Mouse (Mus musculus) lung, embryonic 14.5 days (tissue): ENCODE results near the gene Atp1a4. TPM values are rescaled to one million over a fixed set of nuclear protein-coding genes. Genes with fewer than 3 reads are reported as not detected.
A peak's percentile ranks its signal among the peaks of the same experiment; 100 is the strongest.

Experiments used
- ATAC-seq: fragments of 200-750 bp; cut with Nextera tagmentation; 2 replicates; pipeline ENCODE4 v1.8.0; 2017; ENCODE audit warnings: mild to moderate bottlenecking, moderate TSS enrichment, moderate library complexity; ENCODE audit not compliant: insufficient read depth
- DNase-seq: peaks from one replicate; pipeline ENCODE4 v3.0.0-alpha.2; 2015
- H3K27ac ChIP-seq: fragments of 300-500 bp; sonication (generic); 2 replicates; pipeline ENCODE4 v1.5.1; 2014; ENCODE audit warnings: low read depth, mild to moderate bottlenecking, moderate library complexity
- H3K27me3 ChIP-seq: fragments of 300-500 bp; sonication (generic); 2 replicates; pipeline ENCODE4 v1.6.1; 2014; ENCODE audit warnings: low read length, control low read depth; ENCODE audit not compliant: insufficient read depth
- H3K36me3 ChIP-seq: fragments of 300-500 bp; sonication (generic); 2 replicates; pipeline ENCODE4 v1.6.1; 2014; ENCODE audit warnings: control low read depth; ENCODE audit not compliant: insufficient read depth
- H3K4me1 ChIP-seq: fragments of 300-500 bp; sonication (generic); 2 replicates; pipeline ENCODE4 v1.6.1; 2014; ENCODE audit warnings: antibody characterized with exemption, control low read depth; ENCODE audit not compliant: insufficient read depth
- H3K4me2 ChIP-seq: fragments of 300-500 bp; sonication (generic); 2 replicates; pipeline ENCODE4 v1.6.1; 2014; ENCODE audit warnings: mild to moderate bottlenecking
- H3K4me3 ChIP-seq: fragments of 300-500 bp; sonication (generic); 2 replicates; pipeline ENCODE4 v1.5.1; 2014; ENCODE audit warnings: low read depth, low read length
- H3K9ac ChIP-seq: fragments of 300-500 bp; sonication (generic); 2 replicates; pipeline ENCODE4 v1.6.1; 2014
- H3K9me3 ChIP-seq: fragments of 300-500 bp; sonication (generic); 2 replicates; pipeline ENCODE4 v1.6.1; 2016; ENCODE audit warnings: low read depth, low read length, control low read depth
- CTCF ChIP-seq: IDR thresholded peaks from 2 replicates; pipeline ENCODE4 v1.5.1; 2016; ENCODE audit warnings: antibody characterized with exemption, low read depth
- WGBS: fragments of 180-500 bp; shearing (Covaris S2); extraction: QIAGEN DNeasy Blood & Tissue Kit; methylation state at CpG from one replicate; pipeline ENCODE4 v1.1.7; 2014; 5-methylcytosine and 5-hydroxymethylcytosine counted together
- polyA plus RNA-seq: library from polyadenylated mRNA; unstranded; fragments of >200 nt; fragmentation: Nextera tagmentation; extraction: Ambion mirVana; gene quantifications from 2 replicates; pipeline ENCODE4 v1.2.1, GENCODE M21; 2014

Atp1a4 gene
- polyA plus RNA-seq, 1 experiment from 2014 or later, result not detected

GRCm38 (mm10) chr1:172283073-172283472 lies 24.9 kb upstream of the Atp1a4 start:
- Histone ChIP-seq H3K4me2 (no peak overlapping the region), H3K4me1 (no peaks in the 10 kb centered on the region), H3K9ac (no peak overlapping the region), H3K4me3 (no peak overlapping the region), H3K36me3 (no peaks in the 10 kb centered on the region), H3K27ac (no peak overlapping the region), H3K27me3 (no peaks in the 10 kb centered on the region), H3K9me3 (no peaks in the 10 kb centered on the region)
- no peak for TF ChIP-seq CTCF
- ATAC-seq (no peak), DNase-seq (no peak)
- WGBS, result 94% methylated on average over 6 of the region's 6 CpGs

DNA sequence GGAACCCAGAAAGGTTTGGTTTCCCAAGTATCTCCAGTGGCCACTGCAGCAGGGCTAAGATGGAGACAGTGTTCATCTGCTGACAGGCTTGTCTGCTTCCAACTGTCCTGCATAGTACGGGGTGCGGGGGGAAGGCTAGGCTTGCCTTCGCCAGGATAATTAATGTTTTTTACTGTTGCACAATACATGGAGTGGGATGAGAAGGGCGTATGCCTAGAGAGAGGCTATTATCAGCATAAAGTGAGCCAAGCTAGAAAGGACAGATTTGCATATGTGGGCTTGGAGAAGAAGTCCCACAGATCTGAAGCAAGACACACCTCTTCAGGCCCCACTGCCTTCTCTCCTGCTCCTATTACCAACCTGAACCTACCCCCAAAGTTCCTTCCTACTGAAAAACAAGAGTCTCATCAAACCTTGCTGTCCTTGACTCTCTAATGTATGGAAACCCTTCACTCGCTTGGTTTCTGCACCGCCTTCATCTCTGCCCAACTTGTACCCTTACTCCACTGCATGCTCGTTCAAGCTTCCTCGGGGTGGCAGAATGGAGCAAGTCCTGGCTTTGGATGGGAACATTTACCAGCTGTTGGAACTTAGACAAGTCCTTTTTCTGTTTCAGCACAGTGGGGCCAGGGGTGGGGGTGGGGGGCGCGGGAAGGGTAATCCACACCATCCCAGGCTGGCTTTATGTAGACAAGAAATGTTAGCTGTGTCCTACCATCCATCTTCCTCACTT lies 23.5 kb upstream of the Atp1a4 start:
- H3K36me3 ChIP-seq, result no peaks in the 10 kb centered on the region
- no peaks in the 10 kb centered on the region for H3K27me3 ChIP-seq
- ATAC-seq, result peak; percentile 79
- H3K4me3 ChIP-seq, result no peak overlapping the region
- 60% methylated on average over 10 of the region's 10 CpGs for WGBS
- no peak overlapping the region for H3K4me2 ChIP-seq
- H3K9me3 ChIP-seq, result no peaks in the 10 kb centered on the region
- no peak for TF ChIP-seq CTCF
- no peaks in the 10 kb centered on the region for H3K4me1 ChIP-seq
- DNase-seq, result peak; percentile 67
- H3K27ac ChIP-seq, result no peak overlapping the region
- no peak overlapping the region for H3K9ac ChIP-seq

DNA sequence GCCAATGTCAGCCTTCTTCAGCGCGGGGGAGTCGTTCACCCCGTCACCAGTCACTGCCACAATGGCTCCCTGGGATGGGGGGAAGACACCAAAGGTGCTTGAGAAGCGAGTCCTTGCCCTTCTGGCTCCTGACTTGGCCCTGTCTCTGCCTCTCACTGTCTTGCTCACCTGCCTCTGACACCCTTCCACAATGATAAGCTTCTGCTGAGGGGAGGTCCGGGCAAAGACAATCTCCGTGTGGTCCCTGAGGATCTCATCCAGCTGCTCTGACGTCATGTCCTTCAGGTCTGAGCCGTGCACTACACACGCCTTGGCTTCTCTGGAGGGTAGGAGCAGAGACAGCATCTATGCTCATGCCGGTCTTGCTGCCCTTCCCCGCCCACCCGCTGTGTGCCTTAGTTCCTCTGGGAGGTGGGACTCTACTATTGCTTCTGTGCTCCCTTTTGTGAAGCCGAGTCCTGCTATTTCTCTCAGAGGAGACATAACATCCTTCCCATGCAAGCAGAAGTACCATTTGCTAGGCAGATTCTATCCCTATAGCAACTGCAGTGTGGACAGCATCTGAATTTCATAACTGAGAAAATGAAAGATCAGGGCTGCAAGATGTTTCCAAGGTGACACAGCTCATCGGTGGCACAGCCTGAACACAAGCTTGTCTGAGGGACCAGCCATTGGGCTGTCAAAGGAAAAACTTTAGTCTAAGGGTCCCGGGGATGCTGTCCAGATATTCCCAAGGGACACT lies 21.7 kb upstream of the Atp1a4 start:
- Histone ChIP-seq H3K4me1 (no peaks in the 10 kb centered on the region), H3K27ac (no peak overlapping the region), H3K36me3 (no peaks in the 10 kb centered on the region), H3K4me2 (no peak overlapping the region), H3K9me3 (no peaks in the 10 kb centered on the region), H3K4me3 (no peak overlapping the region), H3K9ac (no peak overlapping the region), H3K27me3 (no peaks in the 10 kb centered on the region)
- 68% methylated on average over 16 of the region's 16 CpGs for WGBS
- DNase-seq, result no peak
- no peak for ATAC-seq
- no peak for TF ChIP-seq CTCF

GRCm38 (mm10) chr1:172278328-172278727 lies 20.1 kb upstream of the Atp1a4 start:
- H3K4me3 ChIP-seq, result no peak overlapping the region
- no peaks in the 10 kb centered on the region for H3K27me3 ChIP-seq
- 86% methylated on average over 13 of the region's 13 CpGs for WGBS
- no peaks in the 10 kb centered on the region for H3K9me3 ChIP-seq
- no peak overlapping the region for H3K9ac ChIP-seq
- no peak overlapping the region for H3K27ac ChIP-seq
- H3K4me2 ChIP-seq, result no peak overlapping the region
- no peaks in the 10 kb centered on the region for H3K36me3 ChIP-seq
- ATAC-seq (no peak), DNase-seq (no peak)
- H3K4me1 ChIP-seq, result no peaks in the 10 kb centered on the region
- TF ChIP-seq CTCF, result no peak

DNA sequence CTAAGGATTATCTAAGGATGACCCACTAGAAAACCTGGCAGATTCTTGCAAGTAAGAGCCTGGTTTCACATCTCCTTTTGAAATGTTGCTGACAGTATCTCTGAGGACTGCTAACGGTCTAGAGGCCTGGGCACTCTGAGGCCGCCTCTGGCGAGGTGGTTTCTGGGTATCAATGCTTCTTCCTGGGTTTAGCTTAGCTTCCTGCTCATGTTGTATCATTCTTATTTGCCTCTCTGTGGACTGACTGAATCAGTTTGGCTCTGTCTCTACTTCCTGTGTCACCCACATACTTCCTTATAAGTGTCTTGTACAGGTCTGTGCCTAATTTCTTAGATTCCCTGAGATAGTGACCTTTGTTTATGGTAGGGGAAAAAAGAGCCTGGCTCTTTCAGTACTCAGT lies 19.0 kb upstream of the Atp1a4 start:
- 69% methylated on average over 3 of the region's 3 CpGs for WGBS
- no peak for TF ChIP-seq CTCF
- H3K4me2 ChIP-seq, result no peak overlapping the region

GRCm38 (mm10) chr1:172274547-172274946 lies 16.3 kb upstream of the Atp1a4 start:
- Histone ChIP-seq H3K4me3 (no peak overlapping the region), H3K27ac (no peak overlapping the region), H3K9ac (no peak overlapping the region), H3K36me3 (no peaks in the 10 kb centered on the region), H3K4me2 (no peak overlapping the region), H3K9me3 (no peaks in the 10 kb centered on the region), H3K27me3 (no peaks in the 10 kb centered on the region), H3K4me1 (no peaks in the 10 kb centered on the region)
- DNase-seq (no peak), ATAC-seq (no peak)
- 65% methylated on average over 5 of the region's 5 CpGs for WGBS
- TF ChIP-seq CTCF, result no peak

More for the DNA sequence above, 19.0 kb upstream of the Atp1a4 start:
- no peak for DNase-seq
- no peak overlapping the region for H3K27ac ChIP-seq
- H3K36me3 ChIP-seq, result no peaks in the 10 kb centered on the region
- no peak for ATAC-seq
- no peaks in the 10 kb centered on the region for H3K9me3 ChIP-seq
- no peak overlapping the region for H3K9ac ChIP-seq
- no peak overlapping the region for H3K4me3 ChIP-seq
- no peaks in the 10 kb centered on the region for H3K4me1 ChIP-seq
- no peaks in the 10 kb centered on the region for H3K27me3 ChIP-seq

DNA sequence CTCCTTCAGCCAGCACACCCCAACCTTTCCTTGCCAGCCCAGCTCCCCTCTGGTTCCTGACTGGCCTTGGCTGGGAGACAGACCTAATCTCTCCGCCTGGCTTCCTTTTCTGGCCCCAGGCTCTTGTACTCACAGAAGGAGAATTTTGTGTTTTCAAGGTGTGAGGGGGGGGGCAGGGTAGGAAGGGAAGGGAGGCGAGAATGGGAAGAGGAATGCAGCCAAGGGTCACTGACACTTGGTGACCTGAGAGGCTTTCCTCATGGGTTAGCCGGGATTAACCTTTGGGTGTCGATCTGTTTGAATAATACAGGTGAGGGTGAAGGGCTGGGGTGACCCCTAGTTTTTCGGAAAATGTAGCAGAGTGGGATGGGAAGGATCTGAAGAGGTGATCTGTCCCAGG lies 15.9 kb upstream of the Atp1a4 start:
- H3K4me2 ChIP-seq, result no peak overlapping the region
- no peak overlapping the region for H3K4me3 ChIP-seq
- no peaks in the 10 kb centered on the region for H3K36me3 ChIP-seq
- no peak overlapping the region for H3K27ac ChIP-seq
- no peak for TF ChIP-seq CTCF
- no peak for ATAC-seq
- H3K9ac ChIP-seq, result no peak overlapping the region
- no peak for DNase-seq
- no peaks in the 10 kb centered on the region for H3K9me3 ChIP-seq
- no peaks in the 10 kb centered on the region for H3K4me1 ChIP-seq
- WGBS, result 38% methylated on average over 5 of the region's 5 CpGs
- H3K27me3 ChIP-seq, result no peaks in the 10 kb centered on the region
